Mouse (Mus musculus): ENCODE results near the gene 1700069L16Rik.

GRCm38 (mm10) chr5:113735345-113736112 is 11.0 kb upstream of the 1700069L16Rik start, which contains the start of gene Ficd:
- TF ChIP-seq CTCF (IDR thresholded peaks at IDR 0.05; ENCODE audit: insufficient read depth, low read depth, low read length) (no peak), POLR2A (IDR thresholded peaks at IDR 0.05; ENCODE audit: insufficient read depth, low read depth, low read length) (peak; percentile 14; the same call in 1 of the 2 replicates)

Data from olfactory bulb, adult 2 months (tissue).